Mouse (Mus musculus) MEL (cell line): ENCODE measurements at regions not wholly inside any gene's neighbourhood (a gene's known extent, or its start where the extent isn't known, plus 50 kb on each side); places are given as distances from the start of the nearest gene placed in this dataset.

Source experiments
- CHD1 ChIP-seq: IDR thresholded peaks from 2 replicates; pipeline ENCODE4 v1.6.1; 2012; ENCODE audit warnings: low read depth, mild to moderate bottlenecking, inconsistent platforms, low read length, improper control_type of control experiment
- CHD2 ChIP-seq: IDR thresholded peaks from 2 replicates; pipeline ENCODE4 v1.6.1; 2011; ENCODE audit warnings: low read length, improper control_type of control experiment
- CTCF ChIP-seq, 3 experiments: IDR thresholded peaks in 2 of 3; conservative IDR thresholded peaks in 1 of 3; 2 replicates each; pipeline ENCODE4 v1.5.1; 2011 to 2012; ENCODE audit warnings: low read length in 3 of 3, low read depth in 2 of 3, mild to moderate bottlenecking in 2 of 3, improper control_type of control experiment in 1 of 3, inconsistent platforms in 1 of 3, mixed read lengths in 1 of 3, moderate library complexity in 1 of 3; ENCODE audit not compliant: control insufficient read depth in 1 of 3, insufficient read depth in 1 of 3, poor library complexity in 1 of 3, severe bottlenecking in 1 of 3
- GATA1 ChIP-seq: IDR thresholded peaks from 2 replicates; pipeline ENCODE4 v1.6.1; 2011; ENCODE audit warnings: low read depth, low read length, improper control_type of control experiment
- MXI1 ChIP-seq: IDR thresholded peaks from 2 replicates; pipeline ENCODE4 v1.6.1; 2011; ENCODE audit warnings: mild to moderate bottlenecking, low read depth, low read length, improper control_type of control experiment
- POLR2A ChIP-seq, 2 experiments: IDR thresholded peaks; 2 replicates each; pipeline ENCODE4 v1.6.1; 2011 to 2012; ENCODE audit warnings: low read length in 2 of 2, mild to moderate bottlenecking in 2 of 2, control low read depth in 1 of 2, improper control_type of control experiment in 1 of 2, low read depth in 1 of 2, moderate library complexity in 1 of 2; ENCODE audit not compliant: control insufficient read depth in 1 of 2, insufficient read depth in 1 of 2, poor library complexity in 1 of 2
- POLR2AphosphoS5 ChIP-seq: IDR thresholded peaks from 2 replicates; pipeline ENCODE4 v1.6.1; 2012; ENCODE audit warnings: low read depth, borderline replicate concordance, mild to moderate bottlenecking, inconsistent platforms, low read length, moderate library complexity, mixed read lengths
- RCOR1 ChIP-seq: IDR thresholded peaks from 2 replicates; pipeline ENCODE4 v1.6.1; 2012; ENCODE audit warnings: low read depth, mild to moderate bottlenecking, inconsistent platforms, low read length, improper control_type of control experiment
- TBP ChIP-seq: IDR thresholded peaks from 2 replicates; pipeline ENCODE4 v1.8.0; 2011; ENCODE audit warnings: low read depth, low read length, improper control_type of control experiment
- TCF12 ChIP-seq: IDR thresholded peaks from 2 replicates; pipeline ENCODE4 v1.6.1; 2014; ENCODE audit warnings: low read depth, mild to moderate bottlenecking, inconsistent platforms, low read length, improper control_type of control experiment, moderate library complexity
- ZNF384 ChIP-seq: IDR thresholded peaks from 2 replicates; pipeline ENCODE4 v1.6.1; 2012; ENCODE audit warnings: low read depth, mild to moderate bottlenecking, inconsistent platforms, low read length, improper control_type of control experiment

- no peak for TF ChIP-seq CTCF (IDR thresholded peaks at IDR 0.05 in 2 of 3, conservative IDR thresholded peaks at IDR 0.05 in 1 of 3; ENCODE audit: control insufficient read depth in 1 of 3, insufficient read depth in 1 of 3, low read depth in 2 of 3, low read length in 3 of 3, poor library complexity in 1 of 3, severe bottlenecking in 1 of 3)
- no peak for TF ChIP-seq MXI1
- TF ChIP-seq POLR2A (IDR thresholded peaks at IDR 0.05; ENCODE audit: control insufficient read depth in 1 of 2, insufficient read depth in 1 of 2, low read depth in 1 of 2, low read length in 2 of 2, poor library complexity in 1 of 2), result no peak
- TF ChIP-seq ZNF384, result no peak
- no peak for TF ChIP-seq TBP
- TF ChIP-seq POLR2AphosphoS5, result no peak
- TF ChIP-seq CHD2, result no peak
- TF ChIP-seq GATA1, result no peak
- TF ChIP-seq RCOR1, result no peak
- TF ChIP-seq CHD1, result no peak
- TF ChIP-seq TCF12, result no peak
These were observed 206.3 kb upstream of the Cdh5 start for GRCm38 (mm10) chr8:103895132-103895531.
